Mouse (Mus musculus): ENCODE measurements around the gene N4bp2l2.
"Not testable (repeated sequence)": the region's sequence is repeated elsewhere in the genome, so short reads cannot be mapped to it uniquely, and the experiment has no call there.

Gene N4bp2l2

DNA sequence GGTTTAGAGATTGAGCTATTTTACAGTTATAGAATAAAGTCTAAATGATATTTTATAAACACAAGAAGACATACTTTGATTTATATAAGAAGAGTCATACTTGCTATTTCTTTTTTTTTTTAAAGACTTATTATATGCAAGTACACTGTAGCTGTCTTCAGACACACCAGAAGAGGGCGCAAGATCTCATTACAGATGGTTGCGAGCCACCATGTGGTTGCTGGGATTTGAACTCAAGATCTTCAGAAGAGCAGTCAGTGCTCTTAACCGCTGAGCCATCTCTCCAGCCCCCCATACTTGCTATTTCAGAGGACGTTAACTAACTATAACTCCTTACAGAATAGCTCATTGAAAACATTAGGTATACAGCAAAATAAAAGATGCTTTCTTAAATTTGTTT is 22.6 kb downstream of the N4bp2l2 start:
- not testable (repeated sequence) for DNase-seq (ENCODE audit: low spot score)

- no peak for DNase-seq (ENCODE audit: low spot score)
These were observed 24.5 kb downstream of the N4bp2l2 start for GRCm38 (mm10) chr5:150641440-150641839.

- DNase-seq (ENCODE audit: low spot score): no peak
These were observed 36.3 kb downstream of the N4bp2l2 start for GRCm38 (mm10) chr5:150629692-150630091.

- DNase-seq (ENCODE audit: low spot score): no peak
These were observed 36.7 kb downstream of the N4bp2l2 start for GRCm38 (mm10) chr5:150629272-150629671.

DNA sequence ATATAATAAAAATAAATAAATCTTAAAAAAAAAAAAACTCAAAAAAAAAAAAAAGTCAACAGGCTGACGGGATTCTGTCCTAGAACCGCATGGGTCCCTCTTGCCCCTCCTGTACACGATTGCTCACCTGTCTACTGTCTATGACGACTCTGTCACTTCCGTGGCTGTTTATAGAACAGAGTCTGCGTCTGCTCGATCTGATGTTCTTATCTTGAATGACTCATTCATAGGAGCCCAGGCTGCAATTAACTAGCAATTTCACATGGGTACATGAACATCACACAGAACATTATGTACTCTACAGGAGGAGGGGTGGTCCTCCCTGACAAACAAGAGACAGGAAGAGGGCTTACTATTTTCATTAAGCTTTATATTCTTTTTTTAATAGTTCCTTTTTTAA is 40.5 kb downstream of the N4bp2l2 start:
- DNase-seq (ENCODE audit: low spot score): peak; percentile 12

DNA sequence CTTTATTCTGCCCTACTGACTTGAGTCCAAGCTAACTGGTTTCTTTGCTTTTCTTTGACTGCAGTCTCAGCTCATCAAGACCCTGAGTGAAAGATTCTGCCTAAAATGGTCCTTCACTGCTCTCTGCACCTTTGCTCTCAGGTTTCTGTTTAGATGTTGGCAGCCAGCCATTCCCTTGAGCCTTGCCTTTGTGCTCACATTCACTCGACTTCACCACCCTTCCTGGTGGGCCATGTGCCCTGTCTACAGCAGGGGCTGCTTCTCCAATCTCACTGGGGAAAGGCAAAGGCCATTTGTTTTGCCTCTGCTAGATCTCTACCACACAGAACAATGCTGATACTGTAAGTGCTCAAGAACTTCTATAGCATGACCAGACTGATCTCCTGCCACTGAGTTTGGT is 43.2 kb downstream of the N4bp2l2 start:
- DNase-seq (ENCODE audit: low spot score): no peak

GRCm38 (mm10) chr5:150621592-150621991 is 44.4 kb downstream of the N4bp2l2 start:
- DNase-seq (ENCODE audit: low spot score): no peak

- no peak for DNase-seq (ENCODE audit: low spot score)
These were observed 45.3 kb downstream of the N4bp2l2 start for GRCm38 (mm10) chr5:150620588-150621135.

DNA sequence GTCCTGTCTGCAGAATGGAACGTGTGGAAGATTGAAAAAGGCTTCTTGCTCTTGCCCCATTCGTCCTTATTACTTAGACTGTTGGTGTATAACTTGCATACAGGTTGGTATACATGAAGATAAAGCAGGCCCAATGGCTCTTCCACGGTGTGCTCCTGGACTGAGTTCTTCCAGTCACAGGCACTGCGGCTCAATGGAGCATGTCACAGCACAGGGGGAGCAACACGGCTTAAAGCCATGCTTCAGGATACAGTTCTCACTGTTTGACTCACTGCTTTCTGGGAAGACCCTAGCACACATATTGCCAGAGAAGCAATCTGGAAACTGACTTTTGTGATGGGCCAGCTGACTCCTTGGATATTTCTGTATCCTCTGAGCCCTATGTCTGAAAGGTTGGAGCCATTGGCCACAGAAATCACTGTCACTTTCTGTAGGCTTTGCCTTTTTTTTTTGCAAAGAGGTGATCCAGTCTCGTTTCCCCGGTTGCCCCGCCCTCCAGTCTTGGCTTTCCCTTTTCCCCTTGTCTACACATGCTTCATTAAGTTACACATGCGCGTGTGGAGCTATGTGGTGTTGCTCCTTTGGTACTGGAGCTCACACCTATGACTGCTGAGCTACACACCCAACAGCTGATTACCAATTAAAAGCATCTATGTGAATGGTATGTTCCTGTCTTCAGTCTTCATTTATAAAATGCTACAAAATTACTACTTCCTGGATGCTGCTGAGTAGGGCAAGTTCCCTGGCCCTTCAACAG is 47.2 kb downstream of the N4bp2l2 start:
- no peak for DNase-seq (ENCODE audit: low spot score)

DNA sequence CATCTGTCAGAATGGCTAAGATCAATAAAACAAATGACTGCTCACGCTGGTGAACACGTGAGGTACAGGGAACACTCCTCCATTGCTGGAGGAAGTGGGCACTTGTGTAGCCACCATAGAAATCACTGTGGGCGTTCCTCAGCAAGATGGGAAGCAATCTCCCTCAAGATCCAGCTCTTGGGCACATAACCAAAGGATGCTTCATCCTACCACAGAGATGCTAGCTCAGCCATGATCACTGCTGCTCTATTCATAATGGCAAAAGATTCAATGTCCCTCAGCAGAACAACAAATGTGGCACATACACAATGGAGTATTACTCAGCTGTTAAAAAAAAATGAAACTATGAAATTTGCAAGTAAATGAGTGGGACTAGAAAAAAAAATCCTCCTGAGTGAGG is 49.3 kb downstream of the N4bp2l2 start:
- DNase-seq (ENCODE audit: low spot score): no peak

DNA sequence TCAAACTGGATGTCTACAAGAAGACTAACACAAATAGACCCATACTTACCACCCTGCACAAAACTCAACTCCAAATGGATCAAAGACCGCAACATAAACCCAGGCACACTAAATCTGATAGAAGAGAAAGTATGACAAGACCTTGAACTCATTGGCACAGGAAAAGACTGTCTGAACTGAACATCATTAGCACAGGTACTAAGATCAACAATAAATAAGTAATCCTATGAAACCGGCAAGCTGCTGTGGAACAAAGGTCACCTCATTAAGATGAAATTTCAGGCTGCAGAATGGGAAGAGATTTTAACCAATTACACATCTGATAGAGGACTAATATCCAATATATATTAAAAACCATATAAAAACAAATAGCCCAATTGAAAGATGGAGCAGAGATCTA is 49.8 kb downstream of the N4bp2l2 start:
- DNase-seq (ENCODE audit: low spot score): no peak

- DNase-seq (ENCODE audit: low spot score): no peak
These were observed 51.9 kb downstream of the N4bp2l2 start for GRCm38 (mm10) chr5:150614054-150614453.

DNA sequence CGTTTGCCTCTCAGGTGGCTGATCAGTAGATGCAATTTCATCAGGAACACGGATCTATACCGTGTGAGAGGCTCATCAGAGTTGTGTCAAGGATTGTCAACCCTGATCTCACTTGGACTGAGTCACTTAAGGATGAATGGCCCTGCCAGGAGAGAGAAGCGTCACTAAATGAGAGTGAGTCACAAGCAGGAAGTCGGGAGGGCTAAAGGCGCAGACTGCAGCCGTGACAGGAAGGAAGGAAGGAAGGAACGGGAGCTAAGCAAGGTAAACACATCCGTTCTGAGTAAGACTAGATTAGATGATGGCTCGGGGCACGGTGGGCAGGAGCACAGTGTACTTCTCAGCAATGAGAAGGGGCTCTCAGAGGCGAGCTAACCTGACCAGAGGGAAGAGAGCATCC is 54.3 kb downstream of the N4bp2l2 start:
- no peak for DNase-seq (ENCODE audit: low spot score)

DNA sequence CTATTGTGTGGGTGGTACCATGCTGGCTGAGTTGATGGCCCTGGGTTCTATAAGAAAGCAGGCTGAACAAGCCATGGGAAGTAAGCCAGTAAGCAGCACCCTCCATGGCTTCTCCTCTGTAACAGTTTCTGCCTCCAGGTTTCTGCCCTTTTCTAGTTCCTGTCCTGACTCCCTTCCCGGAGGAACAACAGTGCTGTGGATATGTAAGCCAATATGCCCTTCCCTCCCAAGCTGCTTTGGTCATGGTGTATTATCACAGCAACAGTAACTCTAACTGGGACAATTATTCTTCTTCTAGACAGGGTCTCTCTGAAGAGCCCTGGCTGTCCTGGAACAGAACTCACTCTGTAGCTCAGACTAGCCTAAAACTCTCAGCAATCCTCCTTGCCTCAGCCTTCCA is 54.8 kb downstream of the N4bp2l2 start:
- no peak for DNase-seq (ENCODE audit: low spot score)

GRCm38 (mm10) chr5:150607631-150608030 is 58.4 kb downstream of the N4bp2l2 start:
- DNase-seq (ENCODE audit: low spot score): no peak

DNA sequence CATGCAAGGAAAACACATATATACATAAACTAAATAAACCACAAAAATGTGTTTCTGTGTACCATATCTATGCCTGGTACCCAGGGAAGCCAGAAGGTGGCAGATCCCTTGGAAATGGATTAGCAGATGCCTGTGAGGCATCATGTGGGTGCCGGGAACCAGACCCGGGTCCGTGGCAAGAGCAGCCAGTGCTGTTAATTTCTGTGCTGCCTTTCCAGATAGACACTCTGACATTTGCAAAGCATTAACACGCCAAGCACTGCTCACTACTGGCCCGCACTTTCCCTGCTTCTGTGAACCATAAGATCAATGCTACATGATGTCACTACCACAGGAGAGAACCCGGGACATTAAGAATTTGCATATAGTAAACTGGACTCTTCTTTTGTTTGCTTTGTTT is 59.9 kb downstream of the N4bp2l2 start:
- DNase-seq (ENCODE audit: low spot score): no peak

DNA sequence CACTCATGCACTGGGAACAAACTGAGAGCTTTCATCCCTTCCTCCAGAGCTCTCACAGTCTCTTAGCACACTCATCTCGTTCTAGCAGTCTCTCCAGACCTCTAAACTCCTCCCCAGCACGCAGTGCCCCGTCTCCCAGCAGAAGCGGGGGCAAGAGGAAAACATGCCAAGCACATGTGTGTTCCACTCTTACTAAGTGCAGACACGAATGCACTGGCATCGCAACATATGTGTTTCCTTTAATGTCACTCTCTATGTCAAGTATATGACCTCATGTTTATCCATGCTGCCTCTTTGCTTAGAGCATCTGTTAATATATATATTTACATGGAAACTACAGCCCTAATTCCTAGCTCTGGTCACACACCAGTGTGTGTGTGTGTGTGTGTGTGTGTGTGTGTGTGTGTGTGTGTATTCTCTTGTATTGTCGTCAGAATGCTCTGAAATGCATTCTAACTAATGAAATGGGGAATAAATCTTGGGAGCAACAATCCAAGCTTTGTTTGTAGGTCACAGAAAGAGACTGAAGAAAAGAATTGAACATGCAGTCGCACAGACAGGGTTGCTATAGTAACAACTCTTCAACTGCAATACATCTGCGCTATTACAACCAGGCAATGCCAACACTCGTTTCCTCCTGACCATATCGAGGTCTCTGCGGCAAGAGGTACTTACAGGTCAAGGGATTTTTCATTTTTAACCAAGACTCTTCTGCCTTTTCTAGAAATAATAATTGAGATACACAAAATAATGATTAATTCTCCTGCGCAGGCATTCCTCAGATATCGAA is 64.3 kb downstream of the N4bp2l2 start:
- DNase-seq (ENCODE audit: low spot score): no peak

DNA sequence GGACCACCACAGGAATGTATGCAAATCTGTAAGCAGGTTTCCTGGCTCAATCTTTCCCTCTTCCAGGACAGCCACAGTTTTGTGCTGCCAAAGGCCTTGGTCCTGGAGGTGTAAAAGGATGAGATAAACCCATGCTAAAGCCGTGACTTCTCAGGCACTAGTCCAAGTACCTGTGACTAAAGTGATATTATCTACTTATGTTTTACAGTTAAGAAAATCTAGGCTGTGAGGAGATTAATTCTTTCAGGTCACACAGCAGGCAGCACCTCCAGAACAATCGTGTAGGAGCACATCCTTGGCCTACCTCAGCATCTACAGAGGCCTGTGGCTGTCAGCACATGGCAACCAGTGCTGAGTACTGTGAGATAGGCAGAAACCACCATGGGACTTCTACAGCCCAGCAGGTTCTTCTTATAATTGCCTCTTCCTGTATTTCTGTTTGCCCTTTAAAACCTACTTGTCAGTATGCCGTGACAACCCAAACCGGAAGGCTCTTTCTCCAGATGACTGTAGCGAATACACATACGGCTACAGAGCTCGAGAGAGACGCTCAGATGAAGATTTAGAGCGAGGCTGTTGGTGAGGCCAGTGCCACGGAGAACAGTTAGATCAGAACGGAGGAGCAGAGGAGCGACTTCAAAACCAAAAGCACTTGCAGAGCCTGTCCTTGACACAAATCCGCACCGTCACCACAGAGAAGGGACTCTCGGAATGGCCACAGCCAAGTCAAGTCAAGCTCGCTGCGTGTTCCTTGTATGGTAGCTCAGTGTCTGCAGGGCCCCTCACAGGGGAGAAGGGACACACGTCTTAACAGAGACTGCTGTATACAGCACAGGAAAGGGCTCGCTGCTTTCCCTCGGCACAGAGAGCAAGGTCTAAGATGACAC is 65.2 kb downstream of the N4bp2l2 start:
- DNase-seq (ENCODE audit: low spot score): no peak

- DNase-seq (ENCODE audit: low spot score): no peak
These were observed 66.4 kb downstream of the N4bp2l2 start for GRCm38 (mm10) chr5:150599301-150600294.

GRCm38 (mm10) chr5:150598202-150599119 is 67.5 kb downstream of the N4bp2l2 start:
- no peak for DNase-seq (ENCODE audit: low spot score)
